Mouse (Mus musculus): ENCODE measurements around the gene Serpinf1. TPM values are rescaled to one million over a fixed set of nuclear protein-coding genes. Genes with fewer than 3 reads are reported as not detected.

Gene Serpinf1
- 10 to 100 TPM; 20.3 to 36.0 TPM for total RNA-seq (2021)
- long read RNA-seq, experiment 1, transcript Serpinf1-201 (8 exons, 1,832 nt) = major isoform, 8 of 11 reads
- long read RNA-seq, experiment 1, partial matches to known transcripts = 2 of 11 reads
- long read RNA-seq, experiment 1, other reads (novel, unspliced or antisense) = 1 of 11 reads
- long read RNA-seq, experiment 2, transcript Serpinf1-201 (8 exons, 1,832 nt) = major isoform, 20 of 26 reads
- long read RNA-seq, experiment 2, partial matches to known transcripts = 2 of 26 reads
- long read RNA-seq, experiment 2, other reads (novel, unspliced or antisense) = 4 of 26 reads

- DNase-seq (ENCODE audit: low spot score in 2 of 2) = no peak
These were observed at the start of gene Serpinf1 for GRCm38 (mm10) chr11:75422013-75422792. TSS of gene Serpinf1 (minus strand) at chr11:75422701.

- no peak for DNase-seq (ENCODE audit: low spot score in 2 of 2)
These were observed 48.2 kb upstream of the Serpinf1 start for GRCm38 (mm10) chr11:75470675-75471074.

DNA sequence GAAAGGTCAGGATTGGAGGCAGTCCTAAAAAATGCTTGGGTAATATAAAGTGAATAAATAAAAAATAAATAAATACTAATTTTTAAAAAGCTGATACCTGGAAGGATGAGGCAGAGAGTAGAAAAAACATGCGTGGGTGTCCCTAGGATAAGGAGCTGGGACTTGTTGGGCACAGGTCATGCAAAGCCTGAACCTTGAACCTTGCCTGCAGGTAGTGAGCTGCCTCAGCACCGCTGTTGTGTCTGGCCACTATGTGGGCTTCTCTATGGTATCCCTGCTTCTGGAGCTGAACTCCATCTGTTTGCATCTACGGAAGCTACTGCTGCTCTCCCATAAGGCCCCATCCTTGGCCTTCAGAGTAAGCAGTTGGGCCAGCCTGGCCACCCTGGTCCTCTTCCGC, 46.8 kb upstream of the Serpinf1 start:
- DNase-seq (ENCODE audit: low spot score in 2 of 2) = no peak

GRCm38 (mm10) chr11:75468410-75468809, 45.9 kb upstream of the Serpinf1 start:
- DNase-seq (ENCODE audit: low spot score in 2 of 2) = no peak

DNA sequence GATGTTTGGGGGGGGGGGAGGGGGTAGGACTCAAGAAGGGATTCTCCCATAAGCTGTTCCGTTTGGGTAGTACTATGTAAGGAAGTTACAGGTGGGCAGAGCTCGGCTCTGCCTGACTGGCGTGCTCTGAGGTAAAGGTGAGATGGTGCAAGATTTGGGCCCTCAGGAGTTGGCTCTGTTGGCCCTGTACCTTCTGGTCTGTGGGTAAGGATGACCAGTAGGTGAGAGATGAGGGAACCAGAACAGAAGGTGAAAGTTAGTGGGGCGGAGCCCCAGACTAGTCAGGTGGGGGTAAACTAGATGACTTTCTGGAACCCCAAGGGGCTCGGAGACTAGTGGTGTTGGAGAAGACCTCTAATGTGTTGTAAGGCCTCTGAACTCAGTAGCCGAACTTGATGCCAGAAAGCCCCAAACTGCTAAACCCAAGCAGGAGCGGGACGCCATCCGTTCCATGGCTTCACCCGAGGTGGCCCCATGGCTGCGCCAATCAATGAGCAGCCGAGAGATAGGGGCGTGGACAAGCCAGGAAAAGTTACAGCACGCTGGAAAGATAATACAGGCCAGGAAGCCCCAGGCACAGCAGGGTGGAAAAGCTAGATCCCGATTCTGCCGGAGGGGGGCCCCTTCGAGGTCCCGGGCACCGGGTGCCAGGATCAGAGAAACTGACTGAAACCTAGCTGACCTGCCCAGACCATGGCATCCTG, 45.2 kb upstream of the Serpinf1 start:
- peak in 1 of 2 experiments; percentile 29 for DNase-seq (ENCODE audit: low spot score in 2 of 2)

DNA sequence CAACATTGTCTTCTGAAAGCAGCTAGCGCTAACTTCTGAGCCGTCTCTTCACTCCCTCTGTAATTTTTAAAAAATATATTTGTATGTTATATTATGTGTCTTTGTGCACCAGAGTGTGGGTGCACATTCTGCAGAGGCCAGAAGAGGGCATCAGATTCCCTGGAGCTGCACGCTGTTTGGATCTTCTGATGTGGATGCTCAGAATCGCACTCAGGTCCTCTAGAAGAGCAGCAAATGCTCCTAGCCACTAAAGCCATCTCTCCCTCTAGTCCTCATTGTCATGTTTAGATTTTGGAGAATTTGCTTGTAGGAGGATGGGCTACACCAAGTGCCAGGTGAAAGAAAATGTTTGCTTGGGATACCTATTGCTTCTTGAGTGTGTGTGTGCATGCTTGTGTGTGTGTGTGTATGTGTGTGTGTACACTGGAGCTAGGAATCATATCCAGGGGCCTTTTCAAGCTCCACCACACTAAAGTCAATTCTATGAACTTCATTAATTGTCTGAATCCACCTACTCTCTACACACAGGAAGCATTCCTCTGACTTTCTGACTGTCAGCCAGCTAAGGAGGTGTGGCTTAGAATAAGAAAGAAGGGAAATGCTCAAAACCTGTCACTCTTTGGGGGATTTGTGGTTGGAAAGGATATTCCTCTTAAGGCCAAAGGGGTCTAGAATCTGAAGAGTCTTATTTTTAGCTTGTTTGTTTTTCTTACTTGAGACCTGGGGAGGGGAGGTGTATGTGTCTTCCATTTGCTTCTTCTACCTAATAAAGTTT, 44.4 kb upstream of the Serpinf1 start:
- no peak for DNase-seq (ENCODE audit: low spot score in 2 of 2)

DNA sequence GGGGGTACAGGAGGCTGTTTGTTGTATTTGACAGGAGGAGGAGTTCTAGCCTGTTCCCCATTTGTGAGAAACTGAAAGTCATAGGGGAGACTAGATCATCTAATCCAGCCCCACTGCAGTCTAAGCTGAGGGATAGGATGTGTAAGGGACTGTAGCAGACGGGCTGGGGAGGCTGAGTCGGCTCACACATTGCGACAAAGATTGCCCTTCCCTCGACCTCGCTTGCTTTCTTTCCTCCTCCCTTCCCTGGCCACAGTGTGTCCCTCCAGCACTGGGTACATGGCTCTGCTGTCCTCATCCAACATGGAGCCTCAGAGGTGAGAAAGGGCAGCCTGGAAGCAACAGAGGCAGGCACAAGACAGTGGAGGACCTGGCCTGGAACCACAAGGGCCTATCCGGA, 42.5 kb upstream of the Serpinf1 start:
- no peak for DNase-seq (ENCODE audit: low spot score in 2 of 2)

GRCm38 (mm10) chr11:75464417-75464816, 41.9 kb upstream of the Serpinf1 start:
- DNase-seq (ENCODE audit: low spot score in 2 of 2) = no peak

DNA sequence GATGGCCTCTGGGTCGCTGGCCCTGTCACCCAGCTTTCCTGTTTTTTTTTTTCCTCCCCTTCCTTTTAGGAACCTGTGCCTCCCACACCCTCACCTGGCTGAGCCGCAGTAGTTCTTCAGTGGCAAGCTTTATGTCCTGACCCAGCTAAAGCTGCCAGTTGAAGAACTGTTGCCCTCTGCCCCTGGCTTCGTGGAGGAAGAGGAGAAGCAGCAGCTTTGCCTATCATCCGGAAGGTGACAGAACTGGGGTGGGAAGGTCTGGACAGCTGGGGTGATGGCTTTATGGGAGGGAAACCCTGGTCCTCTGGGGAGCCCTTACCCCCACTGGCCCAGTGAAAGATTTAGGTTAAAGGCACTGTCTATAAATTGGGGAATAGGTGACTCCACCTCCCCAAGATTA, 41.1 kb upstream of the Serpinf1 start:
- no peak for DNase-seq (ENCODE audit: low spot score in 2 of 2)

- peak in 1 of 2 experiments; percentile 73 for DNase-seq (ENCODE audit: low spot score in 2 of 2)
These were observed 40.4 kb upstream of the Serpinf1 start for GRCm38 (mm10) chr11:75462865-75463336.

DNA sequence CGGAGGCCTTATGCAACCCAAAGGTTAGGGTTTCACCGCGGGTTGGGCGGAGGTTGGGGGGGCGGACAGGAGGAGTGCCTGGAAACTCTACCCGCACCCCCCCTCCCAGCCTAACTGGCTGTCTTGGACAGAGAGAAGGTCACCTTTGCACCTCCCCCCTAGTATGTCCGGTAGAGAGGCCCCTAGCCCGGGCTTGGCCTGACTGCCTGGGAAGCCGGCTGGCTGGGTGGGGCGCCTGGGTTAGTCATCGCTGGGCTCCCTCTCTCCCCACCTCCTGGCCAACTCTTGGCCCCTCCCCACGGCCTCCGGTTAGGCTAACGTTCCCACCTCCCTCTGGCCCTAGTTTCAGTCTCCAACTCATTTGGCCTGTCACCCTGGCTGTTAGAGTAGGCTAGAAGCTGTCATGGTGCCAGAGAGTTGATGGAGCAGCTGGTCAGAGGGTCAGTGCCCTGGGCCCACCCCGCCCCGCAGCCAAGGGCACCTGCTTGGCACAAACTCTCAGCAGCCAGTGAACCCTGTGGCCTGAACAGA, 39.8 kb upstream of the Serpinf1 start:
- peak in 1 of 2 experiments; percentile 58 for DNase-seq (ENCODE audit: low spot score in 2 of 2)

- DNase-seq (ENCODE audit: low spot score in 2 of 2) = no peak
These were observed 39.3 kb upstream of the Serpinf1 start for GRCm38 (mm10) chr11:75461743-75462252.

- DNase-seq (ENCODE audit: low spot score in 2 of 2) = peak; percentile 99 to 100
These were observed 38.6 kb upstream of the Serpinf1 start, which contains the start of gene Tlcd2 for GRCm38 (mm10) chr11:75460844-75461742. TSS of gene Tlcd2 (plus strand) at chr11:75461715.

GRCm38 (mm10) chr11:75460103-75460843, 37.8 kb upstream of the Serpinf1 start:
- DNase-seq (ENCODE audit: low spot score in 2 of 2) = peak; percentile 81 to 95

DNA sequence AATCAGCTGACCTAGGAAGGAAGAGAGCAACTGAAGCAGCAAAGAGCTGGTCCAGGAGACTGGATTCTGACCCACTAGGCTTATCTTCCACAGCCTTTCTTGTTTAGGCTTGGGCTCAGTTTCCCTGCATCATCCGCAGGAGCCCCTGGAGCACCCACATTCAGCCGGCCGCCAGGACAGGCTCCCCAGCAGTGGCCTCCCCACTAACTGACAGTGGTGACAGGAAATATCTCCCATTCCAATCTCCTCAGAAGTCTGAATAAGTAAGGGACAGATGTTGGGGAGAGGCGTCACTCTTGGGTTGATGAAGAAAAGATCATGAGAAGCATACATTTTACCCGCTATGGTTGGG, 37.2 kb upstream of the Serpinf1 start:
- no peak for DNase-seq (ENCODE audit: low spot score in 2 of 2)

DNA sequence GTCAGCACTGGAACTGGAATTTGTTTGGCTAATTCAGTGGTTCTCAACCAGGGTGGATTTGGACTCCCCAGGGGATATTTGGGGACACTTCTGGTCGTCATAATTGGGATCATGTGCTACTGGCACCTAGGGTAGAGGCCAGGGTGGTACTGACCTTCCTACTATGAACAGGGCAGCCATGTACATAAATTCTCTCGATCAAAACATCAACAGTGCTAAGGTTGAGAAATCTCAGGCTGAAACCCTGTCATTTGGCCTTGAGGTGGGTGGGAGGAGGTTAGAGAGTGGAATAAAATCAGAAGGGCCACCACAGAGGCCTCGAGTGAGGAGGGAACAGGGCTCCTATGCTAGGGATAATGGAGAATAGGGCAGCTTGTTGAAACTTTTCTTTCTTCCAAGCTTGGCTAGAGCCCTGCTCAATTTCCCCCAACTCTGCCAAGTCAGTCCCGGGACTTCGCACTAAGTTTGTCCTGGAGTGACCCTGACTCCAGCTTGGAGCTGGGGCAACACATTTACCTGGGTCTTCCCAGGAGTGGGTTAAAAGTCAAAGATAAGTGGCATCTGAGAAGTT, 36.7 kb upstream of the Serpinf1 start:
- DNase-seq (ENCODE audit: low spot score in 2 of 2) = peak in 1 of 2 experiments; percentile 44

DNA sequence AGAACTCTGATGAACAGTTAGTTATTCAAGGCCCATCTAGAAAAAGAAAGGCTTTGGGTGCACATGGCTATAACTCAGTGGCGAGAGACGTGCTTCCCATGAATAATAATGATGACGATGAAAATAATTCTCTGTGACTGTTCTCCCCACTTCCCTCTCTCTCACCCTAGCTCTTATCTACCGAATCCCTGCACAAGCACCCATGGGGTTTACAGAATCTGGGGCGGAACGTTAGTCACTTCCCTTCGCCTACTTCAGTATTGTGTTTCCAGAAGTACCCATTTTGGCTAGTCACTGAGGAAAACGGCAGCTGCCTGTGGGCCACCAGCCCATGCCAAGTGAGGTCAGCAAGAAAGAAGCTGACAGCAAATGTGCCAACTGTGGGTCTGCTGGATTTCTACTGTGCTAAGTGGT, 36.1 kb upstream of the Serpinf1 start:
- DNase-seq (ENCODE audit: low spot score in 2 of 2) = peak in 1 of 2 experiments; percentile 65

DNA sequence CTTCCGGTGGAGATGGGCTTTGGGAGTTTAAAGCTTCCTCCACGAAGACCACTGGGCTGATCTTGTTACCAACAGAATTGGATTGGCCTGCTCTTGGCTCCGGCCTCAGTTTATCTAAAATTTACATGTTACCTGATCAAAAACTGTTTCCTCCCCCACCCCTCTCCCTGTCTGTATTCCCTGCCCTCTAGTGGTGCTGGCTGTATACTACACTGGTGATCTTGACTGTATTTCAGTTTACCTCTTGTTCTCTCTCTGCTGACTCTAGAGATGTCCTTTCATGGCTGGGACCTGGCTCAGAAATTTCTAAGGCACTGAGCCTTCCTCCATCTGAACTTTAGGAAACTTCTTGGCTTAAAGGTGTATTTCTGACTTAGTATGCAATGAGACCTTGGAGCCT, 35.7 kb upstream of the Serpinf1 start:
- DNase-seq (ENCODE audit: low spot score in 2 of 2) = peak in 1 of 2 experiments; percentile 38
